Mouse (Mus musculus) cerebellum, adult 2 months (tissue): ENCODE measurements around the gene Lrrn2.

Source experiments
- CTCF ChIP-seq: fragments of 200-500 bp; IDR thresholded peaks from 2 replicates; pipeline ENCODE4 v1.5.1; 2011; ENCODE audit warnings: low read depth, mild to moderate bottlenecking, control low read depth, low read length, moderate library complexity, borderline replicate concordance; ENCODE audit not compliant: insufficient read depth
- POLR2A ChIP-seq: fragments of 200-500 bp; IDR thresholded peaks from 2 replicates; pipeline ENCODE4 v1.6.1; 2011; ENCODE audit warnings: low read length, control low read depth, borderline replicate concordance; ENCODE audit not compliant: insufficient read depth

DNA sequence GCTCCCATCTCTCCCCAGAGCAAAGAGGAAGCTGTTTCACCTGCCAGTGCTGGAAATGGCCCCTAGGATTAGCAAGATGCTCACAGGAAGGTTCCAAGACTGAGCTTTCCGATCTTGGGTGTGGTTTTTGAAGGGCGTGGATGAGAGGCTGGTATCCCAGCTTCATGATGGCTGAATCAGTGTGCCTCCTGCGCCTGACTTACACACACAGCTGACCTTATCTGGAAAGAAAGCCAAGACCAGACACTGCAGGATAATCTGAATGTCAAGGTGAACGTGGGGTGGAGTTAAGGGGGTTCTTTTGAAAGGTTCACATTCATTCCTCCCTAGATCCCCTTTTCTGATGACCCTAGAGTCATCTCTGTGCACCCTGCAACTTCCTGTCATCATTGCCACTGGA lies 8.7 kb downstream of the Lrrn2 start:
- no peak for TF ChIP-seq POLR2A
- TF ChIP-seq CTCF, result no peak
